Mouse (Mus musculus) layer of hippocampus, adult 9-11 months (tissue): ENCODE results near the gene Erp44.

Experiments used
- DNase-seq: peaks from one replicate; pipeline ENCODE4 v3.0.0; 2022

Erp44 gene

GRCm38 (mm10) chr4:48236721-48237120, 42.6 kb downstream of the Erp44 start:
- DNase-seq = no peak

- no peak for DNase-seq
These were observed 52.6 kb downstream of the Erp44 start for GRCm38 (mm10) chr4:48226800-48227199.

- DNase-seq = no peak
These were observed 53.8 kb downstream of the Erp44 start for GRCm38 (mm10) chr4:48225604-48226003.

- peak; percentile 28 for DNase-seq
These were observed 54.2 kb downstream of the Erp44 start for GRCm38 (mm10) chr4:48225173-48225572.

GRCm38 (mm10) chr4:48203564-48203963, 75.8 kb downstream of the Erp44 start:
- no peak for DNase-seq

GRCm38 (mm10) chr4:48198447-48198846, 80.9 kb downstream of the Erp44 start:
- DNase-seq = no peak

- no peak for DNase-seq
These were observed 81.4 kb downstream of the Erp44 start for GRCm38 (mm10) chr4:48197925-48198324.

- DNase-seq = no peak
These were observed 97.1 kb downstream of the Erp44 start for GRCm38 (mm10) chr4:48182115-48182806.

GRCm38 (mm10) chr4:48181366-48181765, 98.0 kb downstream of the Erp44 start:
- DNase-seq = no peak

- DNase-seq = no peak
These were observed 98.4 kb downstream of the Erp44 start for GRCm38 (mm10) chr4:48180922-48181321.

GRCm38 (mm10) chr4:48175666-48176065, 103.7 kb downstream of the Erp44 start:
- no peak for DNase-seq

- no peak for DNase-seq
These were observed 115.5 kb downstream of the Erp44 start for GRCm38 (mm10) chr4:48163851-48164250.

GRCm38 (mm10) chr4:48160386-48160785, 119.0 kb downstream of the Erp44 start:
- DNase-seq = no peak

- no peak for DNase-seq
These were observed 123.5 kb downstream of the Erp44 start for GRCm38 (mm10) chr4:48155864-48156263.

GRCm38 (mm10) chr4:48153229-48153628, 126.1 kb downstream of the Erp44 start:
- DNase-seq = peak; percentile 73

GRCm38 (mm10) chr4:48149492-48149891, 129.9 kb downstream of the Erp44 start:
- no peak for DNase-seq
